Mouse (Mus musculus) midbrain, postnatal 0 days (tissue): ENCODE measurements at regions not wholly inside any gene's neighbourhood (a gene's known extent, or its start where the extent isn't known, plus 50 kb on each side); places are given as distances from the start of the nearest gene placed in this dataset.
A peak's percentile ranks its signal among the peaks of the same experiment; 100 is the strongest.

Experiments
- ATAC-seq: fragments of 200-750 bp; cut with Nextera tagmentation; 2 replicates; pipeline ENCODE4 v1.8.0; 2017; ENCODE audit warnings: moderate number of reproducible peaks, mild to moderate bottlenecking, moderate TSS enrichment, moderate library complexity; ENCODE audit not compliant: low FRiP score
- DNase-seq: peaks from one replicate; pipeline ENCODE4 v3.0.0-alpha.2; 2015; ENCODE audit warnings: low spot score
- H3K27ac ChIP-seq: fragments of 300-500 bp; sonication (generic); 2 replicates; pipeline ENCODE4 v1.5.1; 2014; ENCODE audit warnings: low read depth, mild to moderate bottlenecking, low read length, mixed read lengths
- H3K27me3 ChIP-seq: fragments of 300-500 bp; sonication (generic); 2 replicates; pipeline ENCODE4 v1.6.1; 2014; ENCODE audit warnings: low read length, control low read depth, mixed read lengths; ENCODE audit not compliant: insufficient read depth
- H3K36me3 ChIP-seq: fragments of 300-500 bp; sonication (generic); 2 replicates; pipeline ENCODE4 v1.6.1; 2014; ENCODE audit warnings: low read length, control low read depth, mixed read lengths; ENCODE audit not compliant: insufficient read depth
- H3K4me1 ChIP-seq: fragments of 300-500 bp; sonication (generic); 2 replicates; pipeline ENCODE4 v1.6.1; 2014; ENCODE audit warnings: mild to moderate bottlenecking, control low read depth, antibody characterized with exemption, low read length, mixed read lengths; ENCODE audit not compliant: insufficient read depth
- H3K4me2 ChIP-seq: fragments of 300-500 bp; sonication (generic); 2 replicates; pipeline ENCODE4 v1.6.1; 2014; ENCODE audit warnings: low read depth, mild to moderate bottlenecking, low read length, mixed read lengths; ENCODE audit not compliant: poor library complexity, severe bottlenecking
- H3K4me3 ChIP-seq: fragments of 300-500 bp; sonication (generic); 2 replicates; pipeline ENCODE4 v1.5.1; 2014; ENCODE audit warnings: low read depth, mild to moderate bottlenecking, low read length, moderate library complexity
- H3K9ac ChIP-seq: fragments of 300-500 bp; sonication (generic); replicated peaks from 2 replicates; pipeline ENCODE4 v1.6.1; 2014; ENCODE audit warnings: mild to moderate bottlenecking, low read length, moderate library complexity, mixed read lengths; ENCODE audit not compliant: poor library complexity, severe bottlenecking
- H3K9me3 ChIP-seq: fragments of 300-500 bp; sonication (generic); 2 replicates; pipeline ENCODE4 v1.6.1; 2016; ENCODE audit warnings: low read length, control low read depth
- CTCF ChIP-seq: IDR thresholded peaks from 2 replicates; pipeline ENCODE4 v1.5.1; 2016; ENCODE audit warnings: antibody characterized with exemption, mild to moderate bottlenecking
- WGBS: fragments of 180-500 bp; shearing (Covaris S2); extraction: QIAGEN DNeasy Blood & Tissue Kit; methylation state at CpG from one replicate; pipeline ENCODE4 v1.1.7; 2014; 5-methylcytosine and 5-hydroxymethylcytosine counted together

DNA sequence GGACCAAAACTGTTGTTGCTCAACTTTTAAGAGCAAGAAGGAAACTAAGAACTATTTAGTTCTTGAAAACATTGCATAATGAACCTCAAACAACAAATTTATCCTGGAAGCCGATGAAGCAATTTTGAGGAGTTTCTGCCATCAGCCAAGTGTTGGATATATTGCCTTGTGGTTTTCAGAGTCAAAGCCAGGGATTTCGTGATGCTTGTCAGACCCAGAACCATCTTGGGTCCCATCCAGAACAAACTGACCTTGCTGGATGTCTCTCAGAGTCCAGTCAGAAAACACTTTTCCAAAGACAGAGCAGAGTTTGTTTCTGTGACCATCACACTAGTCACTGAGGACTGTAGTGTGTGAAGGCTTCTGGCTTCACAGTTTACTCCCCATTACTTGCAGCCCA lies 267.8 kb downstream of the Ice1 start:
- H3K9ac ChIP-seq, result no peak overlapping the region
- WGBS, result 78% methylated on average over 2 of the region's 2 CpGs
- peak; percentile 8 for DNase-seq
- no peaks in the 10 kb centered on the region for H3K9me3 ChIP-seq
- no peak overlapping the region for H3K4me3 ChIP-seq
- no peaks in the 10 kb centered on the region for H3K27me3 ChIP-seq
- no peaks in the 10 kb centered on the region for H3K4me1 ChIP-seq
- H3K36me3 ChIP-seq, result no peaks in the 10 kb centered on the region
- no peak overlapping the region for H3K27ac ChIP-seq
- no peak for ATAC-seq
- TF ChIP-seq CTCF, result no peak
- no peak overlapping the region for H3K4me2 ChIP-seq

DNA sequence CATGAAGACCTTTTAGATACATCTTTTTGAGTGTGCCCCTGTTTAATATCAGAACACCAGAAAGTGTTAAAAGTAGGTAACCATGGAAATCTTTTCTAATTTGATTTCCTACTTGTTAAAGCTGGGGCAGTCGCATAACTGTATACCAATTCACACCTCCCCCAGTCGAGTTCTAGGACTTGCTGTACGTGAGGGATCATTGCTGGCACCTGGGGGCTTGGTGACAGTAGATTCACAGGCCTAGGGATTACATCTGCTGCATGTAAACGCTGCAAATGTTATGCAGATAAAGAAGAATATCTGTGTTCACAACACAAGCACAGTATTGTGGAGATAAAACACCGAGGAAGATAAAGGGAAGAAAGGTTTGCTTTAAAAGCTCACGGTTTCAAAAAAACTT lies 256.7 kb downstream of the Ice1 start:
- no peaks in the 10 kb centered on the region for H3K9me3 ChIP-seq
- no peak for ATAC-seq

DNA sequence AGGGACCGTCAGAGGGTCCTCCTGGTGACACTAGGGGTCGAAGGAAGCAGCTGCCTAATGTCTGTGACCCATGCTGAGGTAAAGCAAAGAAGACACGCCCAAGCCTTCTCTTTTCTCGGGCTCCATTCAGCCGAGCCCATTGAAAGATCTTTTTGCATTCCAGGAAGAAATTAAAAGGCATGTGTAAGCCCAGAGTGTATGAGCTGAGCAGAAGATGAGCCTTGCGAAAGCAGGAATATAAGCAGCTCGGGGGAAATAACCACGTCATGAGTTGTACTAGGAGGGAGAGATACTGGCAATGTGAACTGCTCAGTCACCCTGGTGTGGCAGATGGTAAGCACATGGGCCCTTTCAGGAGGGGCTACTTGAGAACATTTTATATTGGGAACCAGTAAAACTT lies 252.1 kb downstream of the Ice1 start:
- WGBS, result 54% methylated on average over 8 of the region's 8 CpGs
- no peak for DNase-seq
- no peak for TF ChIP-seq CTCF
- ATAC-seq, result no peak
- no peaks in the 10 kb centered on the region for H3K27me3 ChIP-seq
- no peak overlapping the region for H3K4me3 ChIP-seq
- H3K27ac ChIP-seq, result no peak overlapping the region
- H3K9ac ChIP-seq, result no peak overlapping the region
- no peak overlapping the region for H3K4me2 ChIP-seq
- H3K4me1 ChIP-seq, result no peaks in the 10 kb centered on the region
- H3K9me3 ChIP-seq, result no peaks in the 10 kb centered on the region
- H3K36me3 ChIP-seq, result no peaks in the 10 kb centered on the region

More for the DNA sequence above, 256.7 kb downstream of the Ice1 start:
- Histone ChIP-seq H3K27me3 (no peaks in the 10 kb centered on the region), H3K36me3 (no peaks in the 10 kb centered on the region), H3K27ac (no peak overlapping the region), H3K4me1 (no peaks in the 10 kb centered on the region), H3K4me3 (no peak overlapping the region), H3K4me2 (no peak overlapping the region), H3K9ac (no peak overlapping the region)
- no peak for TF ChIP-seq CTCF
- DNase-seq, result no peak
- 54% methylated on average over 6 of the region's 6 CpGs for WGBS

GRCm38 (mm10) chr13:70412788-70413187 lies 224.6 kb downstream of the Ice1 start:
- Histone ChIP-seq H3K27me3 (no peaks in the 10 kb centered on the region), H3K4me1 (no peaks in the 10 kb centered on the region), H3K9me3 (no peaks in the 10 kb centered on the region), H3K4me3 (no peak overlapping the region), H3K9ac (no peak overlapping the region), H3K27ac (no peak overlapping the region), H3K4me2 (no peak overlapping the region), H3K36me3 (no peaks in the 10 kb centered on the region)
- DNase-seq (no peak), ATAC-seq (no peak)
- TF ChIP-seq CTCF, result no peak; the same call in 1 of the 2 replicates
- 19% methylated on average over 1 of the region's 1 CpGs for WGBS

- no peaks in the 10 kb centered on the region for H3K27me3 ChIP-seq
- H3K4me2 ChIP-seq, result no peak overlapping the region
- H3K27ac ChIP-seq, result no peak overlapping the region
- no peaks in the 10 kb centered on the region for H3K36me3 ChIP-seq
- no peak for TF ChIP-seq CTCF
- no peak overlapping the region for H3K9ac ChIP-seq
- H3K9me3 ChIP-seq, result no peaks in the 10 kb centered on the region
- DNase-seq (no peak), ATAC-seq (no peak)
- no peak overlapping the region for H3K4me3 ChIP-seq
- WGBS, result 76% methylated on average over 2 of the region's 2 CpGs
- H3K4me1 ChIP-seq, result no peaks in the 10 kb centered on the region
Measured at GRCm38 (mm10) chr13:70418156-70418555, 219.3 kb downstream of the Ice1 start.

GRCm38 (mm10) chr13:70439419-70439818 lies 198.0 kb downstream of the Ice1 start:
- Histone ChIP-seq H3K9me3 (no peaks in the 10 kb centered on the region), H3K4me2 (no peak overlapping the region), H3K27ac (no peak overlapping the region), H3K9ac (no peak overlapping the region), H3K4me3 (no peak overlapping the region), H3K4me1 (no peaks in the 10 kb centered on the region), H3K36me3 (no peaks in the 10 kb centered on the region), H3K27me3 (no peaks in the 10 kb centered on the region)
- ATAC-seq (no peak), DNase-seq (no peak)
- 76% methylated on average over 1 of the region's 1 CpGs for WGBS
- no peak for TF ChIP-seq CTCF

DNA sequence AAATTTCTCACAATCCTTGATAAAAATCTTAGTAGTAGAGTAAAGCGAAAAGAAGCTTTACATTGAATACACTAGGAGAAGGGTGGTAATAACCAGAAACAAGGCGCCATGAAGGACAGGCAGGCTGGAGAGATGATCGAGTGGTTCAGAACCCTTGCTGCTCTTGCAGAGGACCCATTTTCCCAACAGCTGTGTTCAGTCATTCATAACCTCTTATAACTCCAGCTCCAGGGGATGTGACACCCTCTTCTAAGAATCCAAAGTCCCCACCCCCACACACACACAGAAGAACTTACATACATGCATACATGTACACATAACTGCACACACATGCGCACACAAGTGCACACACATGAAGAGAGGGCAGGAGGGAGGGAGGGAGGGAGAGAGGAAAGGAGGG lies 190.5 kb downstream of the Ice1 start:
- no peak for TF ChIP-seq CTCF
- H3K4me2 ChIP-seq, result no peak overlapping the region
- H3K4me1 ChIP-seq, result no peaks in the 10 kb centered on the region
- ATAC-seq (no peak), DNase-seq (no peak)
- H3K36me3 ChIP-seq, result no peaks in the 10 kb centered on the region
- no peak overlapping the region for H3K9ac ChIP-seq
- H3K9me3 ChIP-seq, result no peaks in the 10 kb centered on the region
- H3K4me3 ChIP-seq, result no peak overlapping the region
- H3K27ac ChIP-seq, result no peak overlapping the region
- H3K27me3 ChIP-seq, result no peaks in the 10 kb centered on the region
- WGBS, result 90% methylated on average over 4 of the region's 4 CpGs
